Mouse (Mus musculus): ENCODE results near the gene Mnt. TPM values are rescaled to one million over a fixed set of nuclear protein-coding genes. Genes with fewer than 3 reads are reported as not detected.

Gene Mnt
- polyA plus RNA-seq, 1 experiment from 2014 or later, result 5.1 TPM

DNA sequence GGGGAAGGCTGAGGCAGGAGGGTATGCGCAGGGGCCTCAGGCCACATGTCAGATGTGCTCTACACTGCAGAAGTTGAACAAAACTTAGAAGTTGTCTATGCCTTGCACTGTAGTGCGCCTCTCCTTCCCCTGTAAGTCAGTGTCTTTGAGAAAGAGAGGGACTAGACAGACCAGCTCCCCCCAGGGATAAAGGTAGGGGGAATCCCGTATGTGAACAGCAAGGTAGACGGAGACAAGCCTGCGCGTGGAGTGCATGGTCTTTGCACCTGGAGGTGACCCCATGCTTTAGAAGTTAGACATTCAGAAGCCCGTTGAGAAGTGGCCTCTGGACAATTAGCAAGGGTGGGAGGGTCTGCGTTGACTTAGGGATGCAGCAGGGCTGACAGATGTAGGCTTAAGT, 10.0 kb downstream of the Mnt start:
- Histone ChIP-seq H3K9me3 (no peaks in the 10 kb centered on the region), H3K4me3 (no peak overlapping the region), H3K36me3 (peaks cover 52% of the 10 kb centered on the region), H3K27ac (no peak overlapping the region), H3K4me1 (peaks cover 41% of the 10 kb centered on the region), H3K27me3 (no peaks in the 10 kb centered on the region), H3K9ac (no peak overlapping the region), H3K4me2 (no peak overlapping the region)
- no peak for ATAC-seq (ENCODE audit: insufficient number of reproducible peaks, low FRiP score, low TSS enrichment, low read depth)
- 90% methylated on average over 8 of the region's 8 CpGs for WGBS

GRCm38 (mm10) chr11:74841366-74841765, 10.6 kb downstream of the Mnt start:
- ATAC-seq (ENCODE audit: insufficient number of reproducible peaks, low FRiP score, low TSS enrichment, low read depth), result no peak
- Histone ChIP-seq H3K9ac (no peak overlapping the region), H3K9me3 (no peaks in the 10 kb centered on the region), H3K4me1 (peaks cover 36% of the 10 kb centered on the region), H3K27me3 (no peaks in the 10 kb centered on the region), H3K36me3 (peaks cover 57% of the 10 kb centered on the region), H3K27ac (no peak overlapping the region), H3K4me3 (no peak overlapping the region), H3K4me2 (no peak overlapping the region)
- WGBS, result 86% methylated on average over 9 of the region's 9 CpGs

DNA sequence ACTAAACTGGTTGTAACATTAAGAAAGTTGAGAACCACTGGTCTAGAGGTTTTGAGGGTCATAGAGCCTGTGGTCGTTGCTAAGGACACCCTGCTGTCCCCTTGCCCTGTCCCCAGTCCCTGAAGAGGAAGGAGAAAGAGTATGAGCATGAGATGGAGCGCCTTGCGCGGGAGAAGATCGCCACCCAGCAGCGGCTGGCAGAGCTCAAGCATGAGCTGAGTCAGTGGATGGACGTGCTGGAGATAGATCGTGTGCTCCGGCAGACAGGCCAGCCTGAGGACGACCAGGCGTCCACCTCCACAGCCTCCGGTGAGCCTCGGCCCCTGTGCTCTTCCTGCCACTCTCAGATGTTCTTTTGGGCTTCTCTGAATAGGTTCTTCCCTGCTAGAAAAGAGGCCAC, 11.3 kb downstream of the Mnt start:
- H3K36me3 ChIP-seq, result peaks cover 53% of the 10 kb centered on the region
- no peaks in the 10 kb centered on the region for H3K27me3 ChIP-seq
- H3K4me2 ChIP-seq, result no peak overlapping the region
- no peak overlapping the region for H3K9ac ChIP-seq
- ATAC-seq (ENCODE audit: insufficient number of reproducible peaks, low FRiP score, low TSS enrichment, low read depth), result no peak
- no peaks in the 10 kb centered on the region for H3K9me3 ChIP-seq
- H3K27ac ChIP-seq, result no peak overlapping the region
- WGBS, result 90% methylated on average over 13 of the region's 13 CpGs
- peaks cover 30% of the 10 kb centered on the region for H3K4me1 ChIP-seq
- no peak overlapping the region for H3K4me3 ChIP-seq

GRCm38 (mm10) chr11:74842656-74843434, 12.1 kb downstream of the Mnt start:
- H3K9ac ChIP-seq, result no peak overlapping the region
- peak overlapping the region; percentile 27; the same call in 1 of the 2 replicates for H3K27ac ChIP-seq
- WGBS, result 89% methylated on average over 22 of the region's 22 CpGs
- H3K27me3 ChIP-seq, result no peaks in the 10 kb centered on the region
- H3K9me3 ChIP-seq, result no peaks in the 10 kb centered on the region
- H3K4me3 ChIP-seq, result no peak overlapping the region
- H3K4me2 ChIP-seq, result no peak overlapping the region
- peaks cover 24% of the 10 kb centered on the region for H3K4me1 ChIP-seq
- peaks cover 53% of the 10 kb centered on the region for H3K36me3 ChIP-seq
- ATAC-seq (ENCODE audit: insufficient number of reproducible peaks, low FRiP score, low TSS enrichment, low read depth), result no peak

DNA sequence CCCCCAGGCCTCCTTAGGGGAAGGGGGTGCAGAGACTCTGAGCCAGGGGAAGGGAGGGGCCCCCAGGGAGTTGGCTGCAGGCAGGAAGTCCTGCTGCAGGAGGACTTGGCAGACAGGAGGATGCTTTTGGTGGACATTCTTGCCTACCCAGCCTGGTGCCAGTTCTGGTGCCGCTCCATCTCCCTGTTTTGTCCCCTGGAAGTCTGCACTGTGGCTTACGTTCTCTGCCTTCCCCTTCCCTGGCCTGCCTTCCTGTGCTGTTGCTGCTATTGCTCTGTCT, 12.7 kb downstream of the Mnt start:
- Histone ChIP-seq H3K4me2 (no peak overlapping the region), H3K36me3 (peaks cover 53% of the 10 kb centered on the region), H3K9ac (no peak overlapping the region), H3K4me3 (no peak overlapping the region), H3K9me3 (no peaks in the 10 kb centered on the region), H3K27me3 (no peaks in the 10 kb centered on the region), H3K27ac (peak overlapping the region; percentile 27; the same call in 1 of the 2 replicates), H3K4me1 (peaks cover 29% of the 10 kb centered on the region)
- WGBS, result 67% methylated on average over 2 of the region's 2 CpGs
- no peak for ATAC-seq (ENCODE audit: insufficient number of reproducible peaks, low FRiP score, low TSS enrichment, low read depth)

DNA sequence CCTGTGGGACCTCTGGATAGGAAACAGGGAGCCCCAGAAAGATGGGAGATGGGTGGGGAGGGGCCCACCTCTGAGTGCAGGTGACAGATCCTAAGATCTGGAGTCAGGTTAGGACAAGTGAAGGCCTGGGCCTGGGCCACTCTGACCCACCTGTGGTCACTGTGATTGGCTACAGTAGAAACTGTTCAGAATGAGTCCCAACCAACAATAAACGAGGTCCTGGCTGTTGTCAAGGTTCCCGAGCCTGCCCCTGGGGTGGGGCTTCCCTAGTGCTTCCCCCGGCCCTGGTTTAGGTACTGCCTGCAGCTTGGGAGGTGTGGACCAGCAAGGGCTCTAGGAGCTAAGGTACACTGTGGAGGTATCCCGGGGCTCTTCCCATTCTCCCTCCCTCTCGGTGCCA, 13.0 kb downstream of the Mnt start:
- Histone ChIP-seq H3K4me1 (peaks cover 32% of the 10 kb centered on the region), H3K27me3 (no peaks in the 10 kb centered on the region), H3K9me3 (no peaks in the 10 kb centered on the region), H3K36me3 (peaks cover 53% of the 10 kb centered on the region), H3K9ac (no peak overlapping the region), H3K4me2 (no peak overlapping the region), H3K4me3 (no peak overlapping the region), H3K27ac (peak overlapping the region; percentile 27; the same call in 1 of the 2 replicates)
- no peak for ATAC-seq (ENCODE audit: insufficient number of reproducible peaks, low FRiP score, low TSS enrichment, low read depth)
- WGBS, result 52% methylated on average over 5 of the region's 5 CpGs

GRCm38 (mm10) chr11:74845784-74846183, 15.1 kb downstream of the Mnt start:
- H3K27me3 ChIP-seq, result no peaks in the 10 kb centered on the region
- no peaks in the 10 kb centered on the region for H3K9me3 ChIP-seq
- ATAC-seq (ENCODE audit: insufficient number of reproducible peaks, low FRiP score, low TSS enrichment, low read depth), result no peak
- H3K27ac ChIP-seq, result no peak overlapping the region
- no peak overlapping the region for H3K4me2 ChIP-seq
- H3K9ac ChIP-seq, result no peak overlapping the region
- H3K36me3 ChIP-seq, result peaks cover 60% of the 10 kb centered on the region
- H3K4me1 ChIP-seq, result peaks cover 24% of the 10 kb centered on the region
- no peak overlapping the region for H3K4me3 ChIP-seq
- WGBS, result 70% methylated on average over 3 of the region's 3 CpGs

GRCm38 (mm10) chr11:74847919-74848521, 17.3 kb downstream of the Mnt start:
- H3K9ac ChIP-seq, result no peak overlapping the region
- H3K36me3 ChIP-seq, result peaks cover 46% of the 10 kb centered on the region
- ATAC-seq (ENCODE audit: insufficient number of reproducible peaks, low FRiP score, low TSS enrichment, low read depth), result no peak
- no peak overlapping the region for H3K4me2 ChIP-seq
- H3K4me3 ChIP-seq, result no peak overlapping the region
- H3K27ac ChIP-seq, result no peak overlapping the region
- H3K4me1 ChIP-seq, result peaks cover 22% of the 10 kb centered on the region
- no peaks in the 10 kb centered on the region for H3K27me3 ChIP-seq
- WGBS, result 9% methylated on average over 13 of the region's 13 CpGs
- H3K9me3 ChIP-seq, result no peaks in the 10 kb centered on the region

GRCm38 (mm10) chr11:74850998-74851661, 20.4 kb downstream of the Mnt start:
- no peak overlapping the region for H3K9ac ChIP-seq
- peaks cover 27% of the 10 kb centered on the region for H3K36me3 ChIP-seq
- H3K4me2 ChIP-seq, result no peak overlapping the region
- H3K9me3 ChIP-seq, result no peaks in the 10 kb centered on the region
- no peak overlapping the region for H3K27ac ChIP-seq
- ATAC-seq (ENCODE audit: insufficient number of reproducible peaks, low FRiP score, low TSS enrichment, low read depth), result no peak
- H3K4me3 ChIP-seq, result no peak overlapping the region
- no peaks in the 10 kb centered on the region for H3K27me3 ChIP-seq
- 78% methylated on average over 14 of the region's 14 CpGs for WGBS
- H3K4me1 ChIP-seq, result peaks cover 15% of the 10 kb centered on the region

DNA sequence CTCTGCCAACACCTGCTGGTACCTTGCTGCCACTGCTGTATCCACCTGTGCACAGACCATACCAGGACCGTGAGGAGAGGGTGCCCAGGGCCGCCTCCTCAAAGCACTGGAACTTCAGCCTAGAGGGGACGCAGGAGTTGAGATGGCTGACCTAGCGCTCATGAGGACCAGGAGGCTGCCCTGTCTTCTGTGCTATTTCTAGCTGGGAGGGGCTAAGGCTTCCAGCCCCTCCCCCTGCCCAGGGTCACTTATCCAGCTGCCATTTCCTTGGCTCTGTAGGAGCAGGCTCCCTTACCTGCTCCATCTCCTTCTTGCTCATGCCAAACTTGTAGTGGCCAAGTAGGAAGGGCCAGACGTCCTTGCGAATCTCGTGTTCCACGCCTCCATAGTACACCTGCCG, 27.0 kb downstream of the Mnt start:
- Histone ChIP-seq H3K9ac (no peak overlapping the region), H3K4me3 (no peak overlapping the region), H3K27me3 (no peaks in the 10 kb centered on the region), H3K36me3 (peaks cover 26% of the 10 kb centered on the region), H3K27ac (no peak overlapping the region), H3K4me1 (no peaks in the 10 kb centered on the region), H3K4me2 (no peak overlapping the region), H3K9me3 (no peaks in the 10 kb centered on the region)
- ATAC-seq (ENCODE audit: insufficient number of reproducible peaks, low FRiP score, low TSS enrichment, low read depth), result no peak
- WGBS, result 84% methylated on average over 9 of the region's 9 CpGs

DNA sequence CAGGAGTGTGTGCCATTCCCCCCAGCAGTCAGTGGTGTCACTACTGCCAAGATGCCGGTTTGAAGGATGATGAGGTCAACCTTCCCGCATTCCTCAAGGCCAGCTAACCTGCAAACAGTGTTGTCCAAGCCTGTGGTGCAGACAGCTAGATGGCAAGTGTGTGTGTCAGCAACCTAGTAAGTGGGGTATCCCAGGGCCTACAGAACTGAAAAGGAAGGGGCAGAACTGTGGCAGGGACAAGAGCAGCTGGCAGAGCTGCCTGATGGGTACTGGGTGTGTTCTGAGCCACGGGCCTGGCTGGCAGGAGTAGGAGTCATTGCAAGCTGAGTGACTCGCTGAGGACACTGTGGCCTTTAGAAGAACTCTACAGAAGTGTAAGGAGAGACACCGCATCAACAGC, 31.4 kb downstream of the Mnt start:
- Histone ChIP-seq H3K27me3 (no peaks in the 10 kb centered on the region), H3K4me3 (no peak overlapping the region), H3K4me1 (peaks cover 9% of the 10 kb centered on the region; the same call in 1 of the 2 replicates), H3K9ac (no peak overlapping the region), H3K4me2 (no peak overlapping the region), H3K9me3 (no peaks in the 10 kb centered on the region), H3K27ac (no peak overlapping the region), H3K36me3 (peaks cover 13% of the 10 kb centered on the region)
- ATAC-seq (ENCODE audit: insufficient number of reproducible peaks, low FRiP score, low TSS enrichment, low read depth), result no peak
- WGBS, result 80% methylated on average over 5 of the region's 5 CpGs

DNA sequence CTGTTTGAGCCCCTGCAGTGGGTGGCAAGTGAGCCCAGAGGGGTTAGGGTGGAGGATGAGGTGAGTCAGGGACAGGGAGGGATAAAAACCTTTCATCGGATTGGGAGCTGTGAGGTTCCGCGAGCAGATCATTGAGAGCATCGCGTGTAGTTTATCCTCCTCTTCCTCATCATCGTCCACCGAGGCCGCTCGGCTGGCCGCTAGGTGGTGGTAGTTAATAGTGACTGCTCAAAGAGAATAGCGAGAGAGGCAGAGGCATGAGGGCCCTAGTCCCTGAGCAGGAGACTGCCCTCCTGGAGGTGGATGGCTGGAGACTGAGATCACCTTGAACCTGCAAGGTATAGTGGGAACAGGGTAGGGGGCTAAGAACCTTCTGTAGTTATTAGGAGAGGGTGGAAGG, 32.8 kb downstream of the Mnt start:
- H3K4me3 ChIP-seq, result no peak overlapping the region
- H3K27me3 ChIP-seq, result no peaks in the 10 kb centered on the region
- no peak overlapping the region for H3K4me2 ChIP-seq
- no peak overlapping the region for H3K9ac ChIP-seq
- peaks cover 13% of the 10 kb centered on the region; the same call in 1 of the 2 replicates for H3K4me1 ChIP-seq
- H3K36me3 ChIP-seq, result peaks cover 11% of the 10 kb centered on the region; the same call in 1 of the 2 replicates
- no peaks in the 10 kb centered on the region for H3K9me3 ChIP-seq
- no peak for ATAC-seq (ENCODE audit: insufficient number of reproducible peaks, low FRiP score, low TSS enrichment, low read depth)
- H3K27ac ChIP-seq, result no peak overlapping the region
- WGBS, result 34% methylated on average over 11 of the region's 11 CpGs
